Mouse (Mus musculus) myocyte (in vitro differentiated cells): ENCODE measurements at regions not wholly inside any gene's neighbourhood (a gene's known extent, or its start where the extent isn't known, plus 50 kb on each side); places are given as distances from the start of the nearest gene placed in this dataset.

ENCODE experiments used
- CEBPB ChIP-seq: IDR thresholded peaks from 2 replicates; pipeline ENCODE4 v1.6.1; 2011; ENCODE audit warnings: mild to moderate bottlenecking, moderate library complexity; ENCODE audit not compliant: poor library complexity, insufficient read depth, severe bottlenecking
- MAX ChIP-seq: IDR thresholded peaks from one replicate; pipeline ENCODE4 v1.6.1; 2011; ENCODE audit warnings: low read depth, mild to moderate bottlenecking, control low read depth
- MYOG ChIP-seq, 3 experiments: IDR thresholded peaks; one replicate each; pipeline ENCODE4 v1.6.1; 2011; ENCODE audit warnings: control low read depth in 2 of 3, low read depth in 2 of 3, mild to moderate bottlenecking in 2 of 3; ENCODE audit not compliant: insufficient read length in 2 of 3, control insufficient read depth in 1 of 3, insufficient read depth in 1 of 3
- POLR2A ChIP-seq: IDR thresholded peaks from one replicate; pipeline ENCODE4 v1.6.1; 2011; ENCODE audit warnings: low read depth, mild to moderate bottlenecking, control low read depth, moderate library complexity; ENCODE audit not compliant: insufficient read length
- POLR2AphosphoS2 ChIP-seq: IDR thresholded peaks from one replicate; pipeline ENCODE4 v1.6.1; 2011; ENCODE audit warnings: low read depth, control low read depth; ENCODE audit not compliant: insufficient read length
- TCF12 ChIP-seq: IDR thresholded peaks from one replicate; pipeline ENCODE4 v1.6.1; 2011; ENCODE audit warnings: mild to moderate bottlenecking, control low read depth; ENCODE audit not compliant: poor library complexity, insufficient read depth, severe bottlenecking
- TCF3 ChIP-seq: IDR thresholded peaks from one replicate; pipeline ENCODE4 v1.6.1; 2011; ENCODE audit warnings: low read depth, control low read depth; ENCODE audit not compliant: insufficient read length

- TF ChIP-seq POLR2AphosphoS2 (no peak), MAX (no peak), POLR2A (no peak), CEBPB (0 out of 2 replicates have a peak, but pooled peaks have one; percentile 9), TCF3 (no peak), TCF12 (no peak), MYOG (IDR thresholded peaks at IDR 0.05; ENCODE audit: control insufficient read depth in 1 of 3, insufficient read depth in 1 of 3, insufficient read length in 2 of 3, low read depth in 2 of 3) (no peak)
Measured at GRCm38 (mm10) chr10:30002950-30003636, 197.3 kb downstream of the Cenpw start.
